Mouse (Mus musculus) gastrocnemius, adult 2 months (tissue): ENCODE measurements at regions not wholly inside any gene's neighbourhood (a gene's known extent, or its start where the extent isn't known, plus 50 kb on each side); places are given as distances from the start of the nearest gene placed in this dataset.

Experiments
- DNase-seq: peaks from one replicate; pipeline ENCODE4 v3.0.0; 2022
- H3K27ac ChIP-seq: fragments of 200-600 bp; 2 replicates; pipeline ENCODE4 v1.8.1; 2022; ENCODE audit warnings: mild to moderate bottlenecking
- H3K4me3 ChIP-seq: fragments of 200-600 bp; 2 replicates; pipeline ENCODE4 v1.8.1; 2022; ENCODE audit warnings: mild to moderate bottlenecking, moderate library complexity
- CTCF ChIP-seq: fragments of 200-600 bp; IDR thresholded peaks from 2 replicates; pipeline ENCODE4 v1.8.1; 2022; ENCODE audit warnings: antibody characterized with exemption, mild to moderate bottlenecking, moderate library complexity
- intact Hi-C: fragments of 180-260 bp; cut with DNase I; formaldehyde crosslinking; loops from one replicate; pipeline ENCODE4 v1.15.1; 2025

- TF ChIP-seq CTCF: no peak
- no peak overlapping the region for H3K4me3 ChIP-seq
- intact Hi-C loops: no loop called here
- no peak for DNase-seq
- H3K27ac ChIP-seq: no peak overlapping the region
Measured at GRCm38 (mm10) chr13:102569580-102569979, 123.8 kb upstream of the Cd180 start.

- TF ChIP-seq CTCF: no peak
- Histone ChIP-seq H3K27ac (no peak overlapping the region), H3K4me3 (no peak overlapping the region)
- no peak for DNase-seq
- intact Hi-C loops: no loop called here
Measured at GRCm38 (mm10) chr13:102570286-102570685, 123.1 kb upstream of the Cd180 start.

GRCm38 (mm10) chr13:102573286-102573921 lies 120.0 kb upstream of the Cd180 start:
- no peak overlapping the region for H3K4me3 ChIP-seq
- no peak for TF ChIP-seq CTCF
- intact Hi-C loops: no loop called here
- peak overlapping the region; percentile 60 for H3K27ac ChIP-seq
- peak; percentile 75 for DNase-seq

GRCm38 (mm10) chr13:102576871-102577662 lies 116.3 kb upstream of the Cd180 start:
- no peak for DNase-seq
- intact Hi-C loops: no loop called here
- Histone ChIP-seq H3K27ac (no peak overlapping the region), H3K4me3 (no peak overlapping the region)
- TF ChIP-seq CTCF: no peak

- no peak overlapping the region for H3K4me3 ChIP-seq
- intact Hi-C loops: no loop called here
- no peak for TF ChIP-seq CTCF
- DNase-seq: no peak
- no peak overlapping the region for H3K27ac ChIP-seq
Measured at GRCm38 (mm10) chr13:102578811-102579210, 114.5 kb upstream of the Cd180 start.

GRCm38 (mm10) chr13:102579638-102580037 lies 113.7 kb upstream of the Cd180 start:
- no peak for DNase-seq
- H3K27ac ChIP-seq: no peak overlapping the region
- intact Hi-C loops: no loop called here
- TF ChIP-seq CTCF: no peak
- H3K4me3 ChIP-seq: no peak overlapping the region

- Histone ChIP-seq H3K4me3 (no peak overlapping the region), H3K27ac (no peak overlapping the region)
- intact Hi-C loops: no loop called here
- no peak for TF ChIP-seq CTCF
- DNase-seq: no peak
Measured at GRCm38 (mm10) chr13:102583984-102584645, 109.2 kb upstream of the Cd180 start.

- intact Hi-C loops: no loop called here
Measured at GRCm38 (mm10) chr13:102586215-102586614, 107.1 kb upstream of the Cd180 start.

GRCm38 (mm10) chr13:102589680-102590435 lies 103.5 kb upstream of the Cd180 start:
- H3K27ac ChIP-seq: peak overlapping the region; percentile 55
- DNase-seq: no peak
- intact Hi-C loops: no loop called here

More at GRCm38 (mm10) chr13:102586215-102586614, 107.1 kb upstream of the Cd180 start:
- no peak for TF ChIP-seq CTCF
- Histone ChIP-seq H3K4me3 (no peak overlapping the region), H3K27ac (no peak overlapping the region)
- peak; percentile 55 for DNase-seq

GRCm38 (mm10) chr13:102591803-102592537 lies 101.4 kb upstream of the Cd180 start:
- intact Hi-C loops: no loop called here
- DNase-seq: no peak

More at GRCm38 (mm10) chr13:102589680-102590435, 103.5 kb upstream of the Cd180 start:
- peak overlapping the region; percentile 57 for H3K4me3 ChIP-seq
- TF ChIP-seq CTCF: no peak

GRCm38 (mm10) chr13:102593405-102594200 lies 99.8 kb upstream of the Cd180 start:
- H3K27ac ChIP-seq: peak overlapping the region; percentile 9
- intact Hi-C loops: no loop called here
- H3K4me3 ChIP-seq: no peak overlapping the region
- DNase-seq: peak; percentile 73
- no peak for TF ChIP-seq CTCF

More at GRCm38 (mm10) chr13:102591803-102592537, 101.4 kb upstream of the Cd180 start:
- H3K27ac ChIP-seq: peak overlapping the region; percentile 55
- TF ChIP-seq CTCF: no peak
- no peak overlapping the region for H3K4me3 ChIP-seq
